Mouse (Mus musculus): ENCODE results near the gene Zfp984. TPM values are rescaled to one million over a fixed set of nuclear protein-coding genes. Genes with fewer than 3 reads are reported as not detected.
"Not testable (repeated sequence)": the region's sequence is repeated elsewhere in the genome, so short reads cannot be mapped to it uniquely, and the experiment has no call there.

Gene Zfp984
- polyA plus RNA-seq, 1 experiment: 0.07 TPM

DNA sequence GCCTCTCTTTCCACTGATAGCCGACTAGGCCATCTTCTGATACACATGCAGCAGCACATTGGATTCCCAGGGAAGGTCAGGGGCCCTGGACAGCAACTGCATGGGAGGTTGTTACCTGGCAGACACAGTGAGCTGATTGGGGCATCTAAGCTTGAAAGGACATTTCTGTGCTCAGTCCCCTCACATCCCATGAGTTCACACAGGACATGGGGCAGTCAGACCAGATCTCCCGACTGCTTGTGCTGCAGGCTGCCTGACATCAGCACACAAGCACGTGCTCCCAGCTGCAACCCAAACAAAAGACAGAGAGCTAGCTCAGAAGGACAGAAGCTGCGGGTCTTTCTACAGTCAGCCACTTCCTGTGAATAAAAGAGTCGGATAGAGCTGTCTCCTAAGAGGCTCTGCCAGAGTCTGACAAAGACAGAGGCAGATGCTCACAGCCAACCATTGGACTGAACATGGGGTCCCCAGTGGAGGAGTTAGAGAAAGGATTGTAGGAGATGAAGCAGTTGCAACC is 3.7 kb upstream of the Zfp984 start:
- Histone ChIP-seq H3K36me3 (replicated peaks; ENCODE audit: low read length) (no peaks in the 10 kb centered on the region), H3K4me1 (peaks cover 4% of the 10 kb centered on the region; the same call in 1 of the 2 replicates), H3K4me3 (replicated peaks) (peak overlapping the region; percentile 6), H3K27me3 (replicated peaks) (no peaks in the 10 kb centered on the region), H3K9me3 (peaks cover 6% of the 10 kb centered on the region; the same call in 1 of the 2 replicates)
- TF ChIP-seq GATA1 (IDR thresholded peaks at IDR 0.05; ENCODE audit: borderline replicate concordance, low read length): no peak
- no peak for TF ChIP-seq FLI1 (IDR thresholded peaks at IDR 0.05; ENCODE audit: low read length)

DNA sequence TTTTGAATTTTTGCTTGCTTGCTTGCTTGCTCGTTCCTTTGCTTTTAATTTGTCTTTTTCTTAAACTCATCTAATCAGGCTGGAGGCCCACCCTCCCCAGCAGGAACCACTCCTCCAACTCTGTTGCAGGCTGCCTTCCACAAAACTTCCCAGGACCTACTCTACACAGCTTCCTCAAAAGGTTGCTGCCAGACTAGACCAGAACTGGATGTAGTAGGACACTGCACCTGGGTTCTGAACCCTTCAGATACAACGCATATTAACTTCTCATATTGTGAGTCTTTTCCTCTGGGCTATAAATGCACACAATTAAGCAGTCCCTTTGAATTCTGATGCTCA is 347 bp upstream of the Zfp984 start:
- not testable (repeated sequence) for H3K36me3 ChIP-seq (replicated peaks; ENCODE audit: low read length); H3K27me3 ChIP-seq (replicated peaks); H3K4me3 ChIP-seq (replicated peaks); H3K9me3 ChIP-seq; H3K4me1 ChIP-seq

DNA sequence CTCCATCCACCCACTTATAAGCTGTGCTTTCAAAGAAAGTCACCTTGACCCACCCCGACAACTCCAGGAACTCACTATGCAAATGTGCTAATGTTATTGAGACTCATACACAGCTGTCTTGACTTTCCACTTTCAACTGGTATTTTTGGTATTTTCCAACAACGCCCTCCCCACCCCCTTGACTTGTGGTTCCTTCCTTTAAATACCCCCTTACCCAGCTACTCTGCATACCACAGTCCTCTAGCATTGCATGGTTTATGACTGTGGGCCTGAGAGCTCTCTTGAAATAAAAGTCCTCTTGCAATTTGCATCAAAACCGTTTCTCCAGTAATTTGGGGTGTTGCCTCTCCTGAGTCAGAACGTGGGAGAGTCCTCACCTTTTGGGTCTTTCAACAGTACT is 1.1 kb downstream of the Zfp984 start:
- not testable (repeated sequence) for H3K36me3 ChIP-seq (replicated peaks; ENCODE audit: low read length); H3K27me3 ChIP-seq (replicated peaks); H3K4me1 ChIP-seq; H3K9me3 ChIP-seq
- peak overlapping the region; percentile 59 for H3K4me3 ChIP-seq (replicated peaks)

DNA sequence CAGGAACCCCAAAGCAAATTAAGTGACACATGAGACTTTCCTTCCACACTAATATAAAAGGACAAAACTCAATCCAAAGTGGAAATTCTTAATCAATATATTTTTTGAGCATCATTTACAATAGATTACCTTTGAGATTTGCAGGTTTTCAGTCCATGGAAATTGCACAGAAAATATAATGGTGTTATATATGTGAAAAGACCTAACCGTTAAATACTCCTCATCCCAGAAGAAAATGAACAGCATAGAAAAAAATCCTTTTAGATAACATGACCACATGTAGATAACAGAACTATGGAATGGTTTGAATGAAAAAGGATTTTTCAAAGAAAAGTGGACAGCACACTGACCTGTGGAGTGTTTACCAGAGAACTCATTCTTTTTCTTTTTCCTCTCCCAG is 14.3 kb downstream of the Zfp984 start:
- not testable (repeated sequence) for H3K27me3 ChIP-seq (replicated peaks); H3K4me1 ChIP-seq; H3K9me3 ChIP-seq; H3K4me3 ChIP-seq (replicated peaks)
- peaks cover 11% of the 10 kb centered on the region for H3K36me3 ChIP-seq (replicated peaks; ENCODE audit: low read length)

DNA sequence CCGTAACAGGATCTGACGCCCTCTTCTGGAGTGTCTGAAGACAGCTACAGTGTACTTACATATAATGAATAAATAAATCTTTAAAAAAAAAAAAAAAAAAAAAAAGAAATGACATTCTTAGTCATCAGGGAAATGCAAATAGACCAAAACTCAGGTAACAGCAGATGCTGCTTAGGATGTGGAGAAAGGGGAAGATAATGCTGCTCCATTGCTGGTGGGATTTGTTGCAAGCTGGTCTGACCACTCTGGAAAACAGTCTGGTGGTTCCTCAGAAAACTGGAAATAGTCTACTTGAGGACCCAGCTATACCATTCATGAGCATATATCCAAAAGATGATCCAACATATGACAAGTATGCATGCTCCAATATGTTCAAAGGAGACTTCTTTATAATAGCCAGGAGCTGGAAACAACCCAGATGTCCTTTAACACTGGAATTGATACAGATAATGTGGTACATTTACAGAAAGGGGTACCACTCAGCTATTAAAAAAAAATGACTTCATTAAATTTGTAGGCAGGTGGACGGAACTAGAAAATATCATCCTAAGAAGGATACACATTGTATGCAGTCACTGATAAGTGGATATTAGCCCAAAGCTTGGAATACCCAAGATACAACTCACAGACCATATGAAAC is 15.4 kb downstream of the Zfp984 start:
- H3K9me3 ChIP-seq; H3K27me3 ChIP-seq (replicated peaks); H3K4me3 ChIP-seq (replicated peaks); H3K4me1 ChIP-seq: not testable (repeated sequence)
- peaks cover 11% of the 10 kb centered on the region for H3K36me3 ChIP-seq (replicated peaks; ENCODE audit: low read length)

DNA sequence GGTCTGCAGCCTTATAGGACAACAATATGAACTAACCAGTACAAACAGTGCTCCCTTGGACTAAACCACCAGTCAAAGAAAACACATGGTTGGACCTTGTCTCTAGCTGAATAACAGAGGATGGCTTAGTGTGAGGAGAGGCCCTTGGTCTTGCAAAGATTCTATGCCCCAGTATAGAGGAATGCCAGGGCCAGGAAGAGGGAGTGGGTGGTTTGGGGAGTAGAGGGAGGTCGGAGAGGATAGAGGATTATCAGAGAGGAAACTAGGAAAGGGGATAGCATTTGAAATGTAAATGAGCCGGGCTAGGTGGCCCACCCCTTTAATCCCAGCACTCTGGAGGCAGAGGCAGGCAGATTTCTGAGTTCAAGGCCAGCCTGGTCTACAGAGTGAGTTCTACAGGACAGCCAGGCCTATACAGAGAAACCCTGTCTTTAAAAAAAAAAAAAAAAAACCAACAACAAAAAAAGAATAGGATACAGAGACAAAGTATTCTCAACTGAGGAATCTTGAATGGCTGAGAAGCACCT is 16.1 kb downstream of the Zfp984 start:
- peaks cover 11% of the 10 kb centered on the region for H3K36me3 ChIP-seq (replicated peaks; ENCODE audit: low read length)
- H3K4me1 ChIP-seq; H3K9me3 ChIP-seq; H3K4me3 ChIP-seq (replicated peaks); H3K27me3 ChIP-seq (replicated peaks): not testable (repeated sequence)

DNA sequence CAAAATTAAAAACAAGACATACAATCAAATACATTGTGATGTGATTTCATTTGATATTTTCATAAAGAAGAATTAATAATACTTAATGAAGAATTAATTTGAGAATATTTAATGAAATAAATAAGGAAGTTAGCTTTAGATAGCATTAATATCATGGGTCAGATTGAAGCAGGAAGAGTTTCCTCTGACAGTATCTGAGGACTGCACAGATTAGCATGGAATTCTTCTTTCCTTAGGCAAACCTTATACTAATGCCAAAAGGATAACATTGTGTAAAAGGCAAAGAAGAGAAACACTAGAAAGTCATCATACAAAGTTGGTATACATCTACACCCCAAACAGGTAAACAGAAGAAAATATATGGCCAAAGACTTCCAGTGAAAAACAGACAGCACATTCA is 17.9 kb downstream of the Zfp984 start:
- not testable (repeated sequence) for H3K4me3 ChIP-seq (replicated peaks); H3K4me1 ChIP-seq; H3K27me3 ChIP-seq (replicated peaks); H3K9me3 ChIP-seq
- H3K36me3 ChIP-seq (replicated peaks; ENCODE audit: low read length): peaks cover 14% of the 10 kb centered on the region

DNA sequence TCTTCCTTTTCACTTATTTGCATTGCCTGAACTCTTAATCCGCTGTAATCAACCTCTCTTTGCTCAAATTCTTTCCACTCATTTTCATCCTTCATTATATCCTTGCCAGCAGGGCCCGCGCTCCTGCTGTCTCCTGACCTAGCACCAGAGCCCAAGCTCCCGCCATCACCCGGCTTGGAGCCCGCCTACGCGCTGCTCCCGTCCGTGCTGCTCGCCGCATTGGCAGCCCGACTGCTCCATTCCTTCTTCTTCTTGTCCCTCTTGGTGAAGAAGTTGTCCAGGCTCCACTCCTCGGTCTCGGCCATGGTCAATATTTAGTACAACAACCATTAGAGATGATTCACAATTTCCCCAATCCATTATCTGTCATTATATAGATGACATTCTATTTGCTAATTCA is 63.3 kb downstream of the Zfp984 start:
- not testable (repeated sequence) for H3K9me3 ChIP-seq; H3K36me3 ChIP-seq (replicated peaks; ENCODE audit: low read length); H3K4me1 ChIP-seq; H3K27me3 ChIP-seq (replicated peaks); H3K4me3 ChIP-seq (replicated peaks)

DNA sequence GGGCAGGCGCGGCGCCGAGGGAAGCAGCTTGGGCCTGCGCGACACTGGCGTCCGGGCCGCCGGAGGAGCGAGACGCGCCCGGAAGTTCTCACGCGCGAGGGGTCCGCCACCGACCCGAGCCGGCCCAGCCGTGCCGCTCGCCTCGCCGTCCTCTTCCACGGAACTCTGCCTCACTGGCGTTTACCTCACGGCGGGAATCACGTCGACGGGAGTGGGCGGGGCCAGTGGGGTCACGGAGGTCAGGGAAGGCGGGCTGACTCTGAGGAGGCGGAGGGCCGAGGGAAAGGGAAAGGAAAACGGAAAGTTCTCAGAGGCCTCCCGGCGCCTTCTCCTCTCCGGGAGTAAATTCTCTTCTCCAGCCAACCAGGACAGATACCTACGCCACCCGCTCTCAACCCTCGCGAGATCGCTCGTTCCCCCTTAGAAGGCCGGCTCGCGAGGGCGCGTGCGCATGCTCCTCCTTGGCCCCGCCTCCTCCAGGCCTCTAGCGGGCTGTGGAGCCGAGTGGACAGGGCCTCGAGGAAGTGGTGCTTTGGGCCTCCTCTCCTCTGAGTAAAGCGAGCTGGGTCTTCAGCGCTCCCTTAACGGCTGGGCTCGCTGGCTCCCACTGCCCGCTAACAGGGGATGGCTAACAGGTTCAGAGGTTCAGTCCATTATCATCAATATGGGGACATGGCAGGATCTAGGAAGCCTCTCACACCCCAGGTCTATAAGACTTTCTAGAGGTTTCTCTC is 70.8 kb downstream of the Zfp984 start:
- not testable (repeated sequence) for H3K36me3 ChIP-seq (replicated peaks; ENCODE audit: low read length); H3K4me1 ChIP-seq; H3K9me3 ChIP-seq; H3K27me3 ChIP-seq (replicated peaks)
- H3K4me3 ChIP-seq (replicated peaks): peak overlapping the region; percentile 85

Other genes starting within 250 kb of the Zfp984 start
- 0.39 TPM in 1 of 2 replicates, not detected in the other for gene Zfp979, start 167.3 kb downstream of the Zfp984 start, polyA plus RNA-seq (2012; ENCODE audit: insufficient read depth, low replicate concordance)
- gene Zfp534, start 107.2 kb downstream of the Zfp984 start, polyA plus RNA-seq (2012; ENCODE audit: insufficient read depth, low replicate concordance): not detected in 2 replicates
- gene Zfp933, start 38.6 kb upstream of the Zfp984 start, polyA plus RNA-seq (2012; ENCODE audit: insufficient read depth, low replicate concordance): not detected in 2 replicates
- 44.2 and 60.2 TPM in 2 replicates for gene Miip, start 59.0 kb upstream of the Zfp984 start, polyA plus RNA-seq (2012; ENCODE audit: insufficient read depth, low replicate concordance)
- not detected in 2 replicates for gene Fv1, start 59.2 kb upstream of the Zfp984 start, polyA plus RNA-seq (2012; ENCODE audit: insufficient read depth, low replicate concordance)
- 19.0 and 25.4 TPM in 2 replicates for gene Mfn2, start 94.9 kb upstream of the Zfp984 start, polyA plus RNA-seq (2012; ENCODE audit: insufficient read depth, low replicate concordance)
- 11.8 and 14.9 TPM in 2 replicates for gene Plod1, start 127.0 kb upstream of the Zfp984 start, polyA plus RNA-seq (2012; ENCODE audit: insufficient read depth, low replicate concordance)
- 87.3 and 131 TPM in 2 replicates for gene 2510039O18Rik, start 131.1 kb upstream of the Zfp984 start, polyA plus RNA-seq (2012; ENCODE audit: insufficient read depth, low replicate concordance)
- gene Nppb, start 176.0 kb upstream of the Zfp984 start, polyA plus RNA-seq (2012; ENCODE audit: insufficient read depth, low replicate concordance): not detected in 2 replicates
- not detected in 2 replicates for gene Nppa, start 190.9 kb upstream of the Zfp984 start, polyA plus RNA-seq (2012; ENCODE audit: insufficient read depth, low replicate concordance)
- 2.4 and 3.5 TPM in 2 replicates for gene Clcn6, start 229.0 kb upstream of the Zfp984 start, polyA plus RNA-seq (2012; ENCODE audit: insufficient read depth, low replicate concordance)
- gene Mthfr, start 229.3 kb upstream of the Zfp984 start, polyA plus RNA-seq (2012; ENCODE audit: insufficient read depth, low replicate concordance): 3.5 and 7.0 TPM in 2 replicates

All from megakaryocyte, embryonic 14.5 days (primary cell).